Comparison of ENCODE assay signal across 14 mouse cellular contexts in genomic region chr7:116111546-116111945, GRCm38 (mm10).
"Had no signal": no experiment of that assay in that cellular context is flagged by ENCODE, and none has a peak within 500 bp of the region (broad histone marks: within the 10 kb centered on the region; RNA-seq: fewer than 3 reads in every experiment).

No protein-coding gene starts in this region.

- H3K36me3 ChIP-seq: midbrain, embryonic 15.5 days had no signal

- H3K9ac ChIP-seq: liver, embryonic 15.5 days; midbrain, embryonic 15.5 days; neural tube, embryonic 12.5 days had no signal

- H3K27me3 ChIP-seq: liver, embryonic 15.5 days; midbrain, embryonic 15.5 days; neural tube, embryonic 12.5 days had no signal

- ATAC-seq: lung, postnatal 0 days; midbrain, embryonic 15.5 days had no signal

- H3K4me3 ChIP-seq: liver, embryonic 15.5 days; midbrain, embryonic 15.5 days; neural tube, embryonic 12.5 days had no signal

- H3K9me3 ChIP-seq: liver, embryonic 15.5 days; midbrain, embryonic 15.5 days; neural tube, embryonic 12.5 days had no signal

- H3K27ac ChIP-seq: liver, embryonic 15.5 days; midbrain, embryonic 15.5 days; neural tube, embryonic 12.5 days had no signal

- DNase-seq: kidney, postnatal 14 days; left cerebral cortex, postnatal 4 days; lung, adult 2 months; lung, postnatal 36 days; retina, postnatal 1 day; right cerebral cortex, postnatal 4 days; spleen, adult 18-20 months; thymus, postnatal 36 days had no signal

- H3K4me2 ChIP-seq: liver, embryonic 11.5 days; liver, embryonic 15.5 days; midbrain, embryonic 11.5 days; midbrain, embryonic 15.5 days; neural tube, embryonic 12.5 days had no signal

- H3K4me1 ChIP-seq: liver, embryonic 15.5 days; midbrain, embryonic 15.5 days; neural tube, embryonic 12.5 days had no signal
